Mouse (Mus musculus): Measurements from ENCODE around the gene Macf1. TPM values are rescaled to one million over a fixed set of nuclear protein-coding genes. Genes with fewer than 3 reads are reported as not detected.
"Not testable (repeated sequence)": the region's sequence is repeated elsewhere in the genome, so short reads cannot be mapped to it uniquely, and the experiment has no call there.

The Macf1 gene
- polyA plus RNA-seq, 1 experiment from 2014 or later: 57.3 TPM

DNA sequence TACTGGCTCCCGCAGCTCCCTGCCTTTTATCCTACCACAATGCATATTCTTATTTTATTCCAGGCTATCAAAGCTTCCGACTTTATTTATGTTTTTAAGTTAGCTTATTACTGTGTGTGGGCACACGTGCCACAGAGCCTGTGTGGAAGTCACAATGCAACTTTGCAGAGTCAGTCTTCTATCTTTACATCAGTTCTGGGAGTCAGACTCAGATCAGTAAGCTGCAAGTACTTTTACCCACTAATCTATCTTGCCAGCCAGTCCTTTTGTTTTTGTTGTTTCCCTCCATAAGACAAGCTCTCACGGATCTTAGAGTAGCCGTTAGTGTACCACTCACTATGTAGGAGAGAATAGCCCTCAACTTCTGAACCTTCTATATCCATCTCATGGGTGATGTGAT lies 159.4 kb downstream of the Macf1 start:
- H3K4me1 ChIP-seq: peaks cover 45% of the 10 kb centered on the region
- H3K9ac ChIP-seq: no peak overlapping the region
- no peak for ATAC-seq (ENCODE audit: insufficient number of reproducible peaks, insufficient read depth, low FRiP score, low TSS enrichment)

GRCm38 (mm10) chr4:123520123-123520522 lies 164.0 kb downstream of the Macf1 start:
- H3K4me2 ChIP-seq (replicated peaks); H3K27me3 ChIP-seq; H3K4me3 ChIP-seq; H3K27ac ChIP-seq; H3K9me3 ChIP-seq; ATAC-seq (ENCODE audit: insufficient number of reproducible peaks, insufficient read depth, low FRiP score, low TSS enrichment); H3K9ac ChIP-seq; H3K36me3 ChIP-seq: not testable (repeated sequence)
- 90% methylated on average over 5 of the region's 5 CpGs for WGBS
- H3K4me1 ChIP-seq: peaks cover 11% of the 10 kb centered on the region

More for the DNA sequence above, 159.4 kb downstream of the Macf1 start:
- Histone ChIP-seq H3K9me3 (no peaks in the 10 kb centered on the region), H3K36me3 (no peaks in the 10 kb centered on the region), H3K4me2 (replicated peaks) (no peak overlapping the region), H3K27ac (no peak overlapping the region), H3K4me3 (no peak overlapping the region), H3K27me3 (no peaks in the 10 kb centered on the region)
- 87% methylated on average over 5 of the region's 5 CpGs for WGBS

DNA sequence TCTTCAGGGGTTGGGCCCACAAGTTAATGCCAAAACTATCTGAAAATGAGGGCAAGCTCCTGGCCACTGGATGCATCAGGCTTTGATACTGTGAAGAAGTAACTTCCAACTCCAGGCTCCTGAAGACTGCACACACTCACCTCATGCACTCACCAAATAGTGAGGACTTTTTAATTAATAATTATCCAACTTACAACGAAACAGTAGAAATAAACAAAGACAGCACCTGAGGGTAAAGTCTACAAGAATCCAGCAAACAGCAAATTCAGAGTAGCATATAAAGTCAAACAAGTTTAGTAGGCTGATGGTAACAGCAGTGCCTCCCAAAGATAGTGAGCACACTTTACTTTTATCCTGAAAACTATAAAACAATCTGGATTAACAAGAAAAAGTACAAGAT lies 168.5 kb downstream of the Macf1 start:
- H3K4me1 ChIP-seq: no peaks in the 10 kb centered on the region
- no peak overlapping the region for H3K9ac ChIP-seq
- no peaks in the 10 kb centered on the region for H3K9me3 ChIP-seq
- H3K36me3 ChIP-seq: peaks cover 25% of the 10 kb centered on the region
- ATAC-seq (ENCODE audit: insufficient number of reproducible peaks, insufficient read depth, low FRiP score, low TSS enrichment): no peak
- no peak overlapping the region for H3K4me2 ChIP-seq (replicated peaks)
- H3K4me3 ChIP-seq: no peak overlapping the region
- no peak overlapping the region for H3K27ac ChIP-seq
- WGBS: 80% methylated on average over 1 of the region's 1 CpGs
- no peaks in the 10 kb centered on the region for H3K27me3 ChIP-seq

GRCm38 (mm10) chr4:123510201-123510600 lies 174.0 kb downstream of the Macf1 start:
- no peaks in the 10 kb centered on the region for H3K27me3 ChIP-seq
- H3K27ac ChIP-seq: no peak overlapping the region
- WGBS: 39% methylated on average over 1 of the region's 1 CpGs
- no peaks in the 10 kb centered on the region for H3K4me1 ChIP-seq
- no peaks in the 10 kb centered on the region for H3K9me3 ChIP-seq
- ATAC-seq (ENCODE audit: insufficient number of reproducible peaks, insufficient read depth, low FRiP score, low TSS enrichment): no peak
- H3K9ac ChIP-seq: no peak overlapping the region
- H3K4me3 ChIP-seq: no peak overlapping the region
- no peak overlapping the region for H3K4me2 ChIP-seq (replicated peaks)
- H3K36me3 ChIP-seq: peaks cover 71% of the 10 kb centered on the region

GRCm38 (mm10) chr4:123489086-123489485 lies 195.1 kb downstream of the Macf1 start:
- H3K27me3 ChIP-seq: no peaks in the 10 kb centered on the region
- H3K27ac ChIP-seq: no peak overlapping the region
- H3K4me3 ChIP-seq: no peak overlapping the region
- H3K36me3 ChIP-seq: peaks cover 62% of the 10 kb centered on the region
- ATAC-seq (ENCODE audit: insufficient number of reproducible peaks, insufficient read depth, low FRiP score, low TSS enrichment): no peak
- H3K9me3 ChIP-seq: no peaks in the 10 kb centered on the region
- no peak overlapping the region for H3K4me2 ChIP-seq (replicated peaks)
- 78% methylated on average over 3 of the region's 3 CpGs for WGBS
- no peaks in the 10 kb centered on the region for H3K4me1 ChIP-seq
- no peak overlapping the region for H3K9ac ChIP-seq

DNA sequence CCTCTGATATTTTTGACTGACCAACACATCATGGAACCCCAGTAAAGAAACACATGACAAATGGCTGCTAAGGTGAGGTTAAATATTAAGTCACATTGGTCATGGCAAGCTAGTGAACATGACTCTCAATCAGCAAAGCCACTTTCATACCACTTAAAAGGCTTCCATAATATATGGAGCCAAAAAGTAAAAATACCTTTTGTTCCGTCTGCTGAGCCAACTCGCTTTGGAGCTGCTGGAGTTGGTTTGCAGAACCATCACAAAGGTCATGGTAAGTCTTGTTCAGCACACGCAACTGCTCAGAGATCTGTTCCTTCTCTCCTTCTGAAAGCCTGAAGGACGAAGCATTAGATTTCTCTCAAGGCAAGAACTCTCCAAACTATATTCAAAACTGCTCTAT lies 204.2 kb downstream of the Macf1 start:
- Histone ChIP-seq H3K36me3 (peaks cover 41% of the 10 kb centered on the region), H3K9me3 (no peaks in the 10 kb centered on the region), H3K4me1 (no peaks in the 10 kb centered on the region), H3K27ac (no peak overlapping the region), H3K9ac (no peak overlapping the region), H3K27me3 (no peaks in the 10 kb centered on the region), H3K4me3 (no peak overlapping the region), H3K4me2 (replicated peaks) (no peak overlapping the region)
- 92% methylated on average over 4 of the region's 4 CpGs for WGBS
- no peak for ATAC-seq (ENCODE audit: insufficient number of reproducible peaks, insufficient read depth, low FRiP score, low TSS enrichment)

- Histone ChIP-seq H3K9ac (no peak overlapping the region), H3K27me3 (no peaks in the 10 kb centered on the region), H3K36me3 (peaks cover 47% of the 10 kb centered on the region), H3K9me3 (no peaks in the 10 kb centered on the region), H3K4me1 (no peaks in the 10 kb centered on the region), H3K4me2 (replicated peaks) (no peak overlapping the region), H3K27ac (no peak overlapping the region), H3K4me3 (no peak overlapping the region)
- 67% methylated on average over 8 of the region's 8 CpGs for WGBS
- ATAC-seq (ENCODE audit: insufficient number of reproducible peaks, insufficient read depth, low FRiP score, low TSS enrichment): no peak
Measured at GRCm38 (mm10) chr4:123478655-123479433, 205.3 kb downstream of the Macf1 start.

GRCm38 (mm10) chr4:123465799-123466198 lies 218.4 kb downstream of the Macf1 start:
- ATAC-seq (ENCODE audit: insufficient number of reproducible peaks, insufficient read depth, low FRiP score, low TSS enrichment): no peak
- no peaks in the 10 kb centered on the region for H3K9me3 ChIP-seq
- no peak overlapping the region for H3K4me2 ChIP-seq (replicated peaks)
- H3K4me3 ChIP-seq: no peak overlapping the region
- no peaks in the 10 kb centered on the region for H3K27me3 ChIP-seq
- H3K27ac ChIP-seq: no peak overlapping the region
- 85% methylated on average over 1 of the region's 1 CpGs for WGBS
- no peak overlapping the region for H3K9ac ChIP-seq
- H3K4me1 ChIP-seq: no peaks in the 10 kb centered on the region
- H3K36me3 ChIP-seq: peaks cover 52% of the 10 kb centered on the region

- Histone ChIP-seq H3K4me2 (replicated peaks) (no peak overlapping the region), H3K4me3 (no peak overlapping the region), H3K36me3 (peaks cover 68% of the 10 kb centered on the region), H3K4me1 (no peaks in the 10 kb centered on the region), H3K27ac (no peak overlapping the region), H3K9me3 (no peaks in the 10 kb centered on the region), H3K9ac (no peak overlapping the region), H3K27me3 (no peaks in the 10 kb centered on the region)
- WGBS: 78% methylated on average over 8 of the region's 8 CpGs
- ATAC-seq (ENCODE audit: insufficient number of reproducible peaks, insufficient read depth, low FRiP score, low TSS enrichment): no peak
Measured at GRCm38 (mm10) chr4:123460595-123461272, 223.4 kb downstream of the Macf1 start.

GRCm38 (mm10) chr4:123454871-123455640 lies 229.1 kb downstream of the Macf1 start:
- Histone ChIP-seq H3K9me3 (no peaks in the 10 kb centered on the region), H3K36me3 (peaks cover 66% of the 10 kb centered on the region), H3K27me3 (no peaks in the 10 kb centered on the region), H3K27ac (no peak overlapping the region), H3K9ac (no peak overlapping the region), H3K4me3 (no peak overlapping the region), H3K4me2 (replicated peaks) (no peak overlapping the region), H3K4me1 (no peaks in the 10 kb centered on the region)
- no peak for ATAC-seq (ENCODE audit: insufficient number of reproducible peaks, insufficient read depth, low FRiP score, low TSS enrichment)
- 80% methylated on average over 7 of the region's 7 CpGs for WGBS

DNA sequence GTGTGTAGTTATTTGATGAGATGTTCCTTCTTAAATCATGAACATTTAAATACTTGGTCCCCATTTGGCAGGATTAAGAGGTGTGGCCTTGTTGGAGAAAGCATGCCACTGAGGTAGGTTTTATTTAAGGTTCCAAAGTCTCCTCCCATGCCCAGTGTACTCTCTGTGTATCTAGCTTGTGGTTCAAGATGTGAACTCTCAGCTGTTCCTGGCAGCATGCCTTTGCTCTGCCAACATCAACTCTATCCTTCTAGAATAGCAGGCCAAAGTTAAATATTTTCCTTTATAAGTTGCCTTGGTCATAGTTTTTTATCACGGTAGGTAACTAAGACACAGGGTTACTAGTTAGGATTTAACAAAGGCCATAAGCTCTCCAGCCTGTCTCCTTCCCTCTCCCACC lies 230.4 kb downstream of the Macf1 start:
- Histone ChIP-seq H3K27me3 (no peaks in the 10 kb centered on the region), H3K9me3 (no peaks in the 10 kb centered on the region), H3K4me3 (no peak overlapping the region), H3K9ac (no peak overlapping the region), H3K27ac (no peak overlapping the region), H3K4me1 (no peaks in the 10 kb centered on the region), H3K4me2 (replicated peaks) (no peak overlapping the region), H3K36me3 (peaks cover 78% of the 10 kb centered on the region)
- WGBS: 92% methylated on average over 1 of the region's 1 CpGs
- ATAC-seq (ENCODE audit: insufficient number of reproducible peaks, insufficient read depth, low FRiP score, low TSS enrichment): no peak

GRCm38 (mm10) chr4:123451991-123452390 lies 232.2 kb downstream of the Macf1 start:
- WGBS: 90% methylated on average over 3 of the region's 3 CpGs
- H3K4me1 ChIP-seq: no peaks in the 10 kb centered on the region
- no peak overlapping the region for H3K27ac ChIP-seq
- H3K4me2 ChIP-seq (replicated peaks): no peak overlapping the region
- no peaks in the 10 kb centered on the region for H3K27me3 ChIP-seq
- no peaks in the 10 kb centered on the region for H3K9me3 ChIP-seq
- no peak for ATAC-seq (ENCODE audit: insufficient number of reproducible peaks, insufficient read depth, low FRiP score, low TSS enrichment)
- no peak overlapping the region for H3K9ac ChIP-seq
- peaks cover 78% of the 10 kb centered on the region for H3K36me3 ChIP-seq
- H3K4me3 ChIP-seq: no peak overlapping the region

Data from embryonic facial prominence, embryonic 12.5 days (tissue).